Mouse (Mus musculus) subcutaneous adipose tissue, adult 2 months (tissue): ENCODE data around the gene Zpld1. TPM values are rescaled to one million over a fixed set of nuclear protein-coding genes. Genes with fewer than 3 reads are reported as not detected.

Experiments
- polyA plus RNA-seq: library from polyadenylated mRNA; depleted of rRNA; stranded (reverse); fragments of >200 nt; gene quantifications from 2 replicates; pipeline ENCODE4 v1.2.3, GENCODE M21; 2012; ENCODE audit warnings: low replicate concordance; rRNA removed

Gene Zpld1
- polyA plus RNA-seq, result not detected in 2 replicates

GRCm38 (mm10) chr16:55297886-55298285 is at the start of gene Zpld1:
Gene Zpld1 (minus strand): TSS chr16:55297986.

